Mouse (Mus musculus): ENCODE results near the gene Vwa3a.

Gene Vwa3a

GRCm38 (mm10) chr7:120746821-120747220 is 7.7 kb downstream of the Vwa3a start:
- no peak for DNase-seq (ENCODE audit: low read depth, low spot score)

DNA sequence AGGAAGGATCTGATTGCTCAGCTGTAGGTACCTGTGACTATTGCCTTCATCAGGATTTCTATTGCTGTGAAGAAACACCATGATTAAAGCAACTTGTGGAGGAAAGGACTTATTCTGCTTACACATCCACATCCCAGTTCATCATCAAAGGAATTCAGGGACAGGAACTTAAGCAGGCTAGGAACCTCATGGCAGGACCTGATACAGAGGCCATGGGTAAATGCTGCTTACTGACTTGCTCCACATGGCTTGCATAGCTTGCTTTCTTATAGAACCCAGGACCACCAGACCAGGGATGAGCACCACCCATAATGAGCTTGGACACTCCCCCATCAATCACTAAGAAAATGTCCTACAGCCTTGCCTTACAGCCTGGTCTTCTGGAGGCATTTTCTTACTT is 9.4 kb downstream of the Vwa3a start:
- DNase-seq (ENCODE audit: low read depth, low spot score), result no peak

GRCm38 (mm10) chr7:120751330-120751729 is 12.2 kb downstream of the Vwa3a start:
- DNase-seq (ENCODE audit: low read depth, low spot score), result no peak

DNA sequence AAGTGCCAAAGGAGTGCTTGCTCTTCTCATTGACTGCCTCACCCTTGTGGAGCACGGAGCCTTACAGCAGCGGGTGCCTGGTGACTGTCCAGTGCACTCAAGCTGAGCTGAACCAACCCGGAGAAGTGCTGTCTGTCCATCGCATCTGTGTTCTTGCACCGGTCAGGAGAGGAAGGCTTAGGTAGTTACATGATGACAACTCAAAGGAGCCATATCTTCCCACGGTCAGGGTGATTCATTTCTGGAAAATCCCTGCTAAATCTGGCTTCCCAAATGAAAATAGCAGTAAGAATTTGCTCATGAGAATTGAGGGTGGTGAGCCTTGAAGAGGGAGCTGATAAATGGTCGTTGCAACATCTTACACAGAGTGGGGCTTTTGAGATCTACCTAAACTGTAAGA is 12.8 kb downstream of the Vwa3a start:
- DNase-seq (ENCODE audit: low read depth, low spot score), result no peak

DNA sequence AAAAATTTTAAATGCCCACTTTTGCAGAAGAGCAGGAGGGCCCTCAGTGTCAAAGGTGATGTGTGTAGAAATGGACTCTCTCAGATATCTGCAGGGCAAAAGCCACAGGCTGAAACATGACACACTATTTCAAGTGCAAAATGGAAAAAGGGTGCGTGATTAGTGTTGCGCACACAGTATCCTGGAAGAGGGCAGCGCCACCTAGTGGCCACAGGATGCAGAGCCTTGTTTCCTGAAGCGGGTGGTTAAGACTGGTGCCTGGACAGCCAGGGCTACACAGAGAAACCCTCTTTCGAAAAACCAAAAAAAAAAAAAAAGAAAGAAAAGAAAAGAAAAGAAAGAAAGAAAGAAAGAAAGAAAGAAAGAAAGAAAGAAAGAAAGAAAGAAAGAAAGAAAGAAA is 15.6 kb downstream of the Vwa3a start:
- peak; percentile 69 for DNase-seq (ENCODE audit: low read depth, low spot score)

GRCm38 (mm10) chr7:120767369-120767768 is 28.3 kb downstream of the Vwa3a start:
- DNase-seq (ENCODE audit: low read depth, low spot score), result no peak

DNA sequence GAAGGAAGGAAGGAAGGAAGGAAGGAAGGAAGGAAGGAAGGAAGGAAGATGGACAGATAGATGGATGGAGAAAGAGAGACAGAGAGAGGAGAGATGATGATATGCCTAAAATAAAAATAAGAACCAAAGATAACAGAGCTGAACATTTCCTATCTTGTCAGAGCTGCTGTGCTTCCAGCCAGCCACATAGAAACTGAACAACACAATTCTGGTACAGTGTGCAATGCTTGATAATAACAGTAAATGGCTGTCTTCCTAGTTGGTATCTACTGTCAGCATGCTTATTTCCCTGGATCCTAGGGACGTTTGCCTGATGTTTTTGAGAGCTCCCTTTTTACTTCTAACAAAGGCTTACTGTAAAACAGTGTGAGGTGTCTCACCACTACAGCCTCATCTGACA is 32.3 kb downstream of the Vwa3a start:
- no peak for DNase-seq (ENCODE audit: low read depth, low spot score)

- no peak for DNase-seq (ENCODE audit: low read depth, low spot score)
These were observed 38.9 kb downstream of the Vwa3a start for GRCm38 (mm10) chr7:120778012-120778411.

GRCm38 (mm10) chr7:120795544-120795943 is 56.4 kb downstream of the Vwa3a start:
- no peak for DNase-seq (ENCODE audit: low read depth, low spot score)

DNA sequence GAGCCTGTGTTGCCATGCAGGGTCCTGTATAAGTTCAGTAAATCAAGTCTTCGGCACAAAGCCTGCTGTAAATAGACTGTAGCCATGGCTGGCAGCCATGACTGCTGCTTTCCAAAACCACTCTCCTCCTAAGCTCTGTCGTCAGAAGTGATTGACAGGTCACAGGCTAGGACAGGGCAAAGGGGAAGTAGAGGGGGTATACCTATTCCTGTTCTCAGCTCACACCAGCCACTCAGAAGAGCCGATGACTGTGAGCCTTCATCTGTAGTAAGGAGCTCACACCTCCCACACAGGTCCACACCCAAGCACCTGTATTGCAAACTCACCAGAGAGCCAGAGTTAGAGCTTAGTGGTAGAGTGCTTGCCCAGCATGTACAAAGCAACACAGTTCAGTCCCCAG is 57.3 kb downstream of the Vwa3a start:
- no peak for DNase-seq (ENCODE audit: low read depth, low spot score)

DNA sequence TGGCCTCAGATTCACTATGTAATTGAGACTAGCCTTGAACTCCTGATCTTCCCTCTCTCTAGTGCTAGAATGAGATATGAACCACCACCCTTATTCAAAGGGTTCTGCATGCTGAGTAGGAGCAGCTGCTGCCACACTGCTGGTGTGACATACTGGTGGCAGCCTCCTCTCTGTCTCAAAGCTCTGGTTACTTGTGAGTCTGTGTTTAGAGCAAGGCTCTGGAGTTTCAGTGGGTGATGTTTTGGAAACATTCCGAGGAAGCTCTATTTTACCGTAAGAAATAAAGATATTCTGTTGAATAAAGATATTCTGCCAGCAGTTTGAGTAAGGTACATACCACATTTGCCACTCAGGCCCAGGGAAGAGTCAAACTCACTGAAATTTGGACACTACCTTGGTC is 64.2 kb downstream of the Vwa3a start:
- DNase-seq (ENCODE audit: low read depth, low spot score), result no peak

- DNase-seq (ENCODE audit: low read depth, low spot score), result no peak
These were observed 70.6 kb downstream of the Vwa3a start for GRCm38 (mm10) chr7:120809705-120810104.

DNA sequence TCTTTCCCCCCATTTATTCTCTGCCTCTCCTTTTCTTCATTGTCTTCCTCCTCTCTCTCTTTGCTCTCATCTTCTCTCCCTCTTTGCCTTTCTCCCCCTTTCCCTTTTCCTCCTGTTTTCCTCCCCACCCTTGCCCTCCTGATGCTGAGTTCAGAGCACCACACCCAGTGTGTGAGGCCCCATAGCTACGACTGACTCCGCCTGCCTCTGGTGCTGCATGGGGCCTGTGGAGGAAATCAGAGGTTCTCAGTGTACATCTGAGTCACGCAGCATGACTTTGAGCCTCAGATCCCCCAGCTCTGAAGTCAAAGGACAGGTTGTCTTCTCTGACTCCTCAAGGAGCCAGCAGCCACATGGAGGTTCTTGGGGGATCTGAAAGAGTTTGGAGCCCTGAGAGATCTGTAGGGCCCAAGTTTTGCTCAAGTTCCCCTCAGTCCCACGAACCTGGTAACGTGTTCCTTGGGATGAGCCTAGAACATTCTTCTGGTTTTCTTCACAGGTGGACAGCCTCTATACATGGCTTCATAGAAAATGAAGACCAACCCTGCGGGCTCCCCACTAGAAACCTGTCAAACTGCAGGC is 72.8 kb downstream of the Vwa3a start, which contains the start of gene Gm5737:
Gene Gm5737 (plus strand): TSS at position 532 of the 582 bp plus-strand sequence.
- no peak for DNase-seq (ENCODE audit: low read depth, low spot score)

- DNase-seq (ENCODE audit: low read depth, low spot score), result no peak
These were observed 78.4 kb downstream of the Vwa3a start for GRCm38 (mm10) chr7:120817552-120817951.

GRCm38 (mm10) chr7:120819386-120819785 is 80.3 kb downstream of the Vwa3a start:
- DNase-seq (ENCODE audit: low read depth, low spot score), result no peak

- DNase-seq (ENCODE audit: low read depth, low spot score), result peak; percentile 34
These were observed 84.1 kb downstream of the Vwa3a start for GRCm38 (mm10) chr7:120823248-120823647.

DNA sequence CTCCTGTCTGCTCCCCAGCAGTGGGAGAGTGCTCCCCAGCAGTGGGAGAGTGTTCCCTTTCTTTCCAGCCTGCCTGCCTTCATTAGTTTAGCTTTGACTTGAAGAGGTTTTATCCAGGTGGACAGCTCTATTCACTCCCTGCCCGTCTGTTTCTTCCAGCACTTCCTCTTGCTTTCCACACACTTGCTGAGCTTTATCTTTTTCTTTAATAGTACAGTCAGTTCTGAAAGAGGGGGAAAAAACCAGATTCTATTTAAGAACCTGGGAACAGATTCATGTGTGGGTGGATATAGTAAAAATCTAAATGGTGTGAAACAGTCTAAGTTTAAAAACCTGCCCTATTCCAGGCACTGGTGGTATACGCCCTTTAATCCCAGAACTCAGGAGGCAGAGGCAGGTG is 86.0 kb downstream of the Vwa3a start:
- no peak for DNase-seq (ENCODE audit: low read depth, low spot score)

DNA sequence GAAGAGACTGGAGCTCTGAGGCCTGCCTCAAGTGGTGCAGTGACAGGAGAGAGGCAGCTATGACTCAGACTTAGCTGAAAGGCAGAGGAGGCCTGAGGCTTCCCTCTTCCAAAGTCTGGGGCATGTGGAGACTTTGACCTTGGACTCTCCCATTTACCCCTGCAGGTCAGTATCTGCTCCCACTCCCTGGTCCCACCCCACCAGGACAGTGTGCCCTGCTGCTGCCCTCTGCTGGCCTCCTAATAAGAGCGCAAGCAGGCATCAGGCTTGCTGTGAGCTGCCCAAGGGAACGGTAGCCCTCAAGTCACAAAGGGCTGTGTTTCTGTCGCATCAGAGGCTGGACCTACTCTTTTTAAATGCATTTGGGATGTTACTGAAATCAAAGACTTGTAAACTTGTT is 87.3 kb downstream of the Vwa3a start:
- DNase-seq (ENCODE audit: low read depth, low spot score), result no peak

DNA sequence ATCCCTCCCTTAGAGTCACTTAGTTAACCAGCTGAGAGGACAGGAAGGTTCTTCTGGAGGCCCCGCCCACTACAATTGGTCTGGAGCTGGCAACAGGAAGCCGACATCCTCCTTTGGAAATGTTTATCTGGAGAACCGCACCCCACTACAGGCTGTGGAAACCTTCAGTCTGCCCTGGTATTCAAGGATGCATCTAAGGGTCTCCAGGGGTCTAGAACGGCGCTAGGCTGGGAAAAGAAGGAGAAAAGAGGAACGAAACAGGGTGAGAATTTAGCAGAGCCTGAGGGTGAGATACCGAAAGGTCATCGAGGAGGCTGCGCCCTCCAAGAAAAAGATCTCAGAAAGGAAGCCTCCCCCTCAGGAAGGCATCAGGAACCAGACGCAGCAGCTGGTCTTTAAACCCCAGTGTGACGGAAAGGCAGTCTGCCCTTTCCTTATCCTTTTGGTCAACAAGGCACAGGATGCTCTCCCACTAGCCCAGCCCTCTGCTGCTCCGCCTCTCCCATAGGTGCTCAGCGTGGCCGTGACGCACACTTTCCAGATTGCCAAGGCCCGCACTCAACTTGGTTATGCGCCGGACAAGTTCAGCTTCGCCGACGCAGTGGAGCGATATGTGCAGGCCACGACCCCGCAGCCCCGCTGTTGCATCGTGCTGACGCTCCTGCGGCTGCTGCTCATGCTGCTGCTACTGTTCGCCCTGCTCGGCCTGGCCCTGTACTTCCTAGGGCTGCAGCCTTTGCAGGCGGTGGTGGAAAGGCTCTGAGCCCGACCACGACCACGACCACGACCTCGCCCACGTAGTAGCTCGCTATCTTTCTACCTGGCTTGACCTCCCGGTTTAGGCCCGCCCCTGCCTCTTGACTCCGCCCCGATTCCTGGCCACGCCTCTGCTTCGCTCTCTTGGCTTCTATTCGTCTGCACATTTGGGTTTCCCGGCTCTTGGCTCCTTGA is 91.6 kb downstream of the Vwa3a start:
- no peak for DNase-seq (ENCODE audit: low read depth, low spot score)

GRCm38 (mm10) chr7:120834426-120834825 is 95.3 kb downstream of the Vwa3a start:
- DNase-seq (ENCODE audit: low read depth, low spot score), result no peak

- DNase-seq (ENCODE audit: low read depth, low spot score), result peak; percentile 29
These were observed 95.8 kb downstream of the Vwa3a start for GRCm38 (mm10) chr7:120834863-120835372.

- peak; percentile 95 for DNase-seq (ENCODE audit: low read depth, low spot score)
These were observed 96.6 kb downstream of the Vwa3a start for GRCm38 (mm10) chr7:120835449-120836359.

Data from retina, postnatal 7 days (tissue).